Mouse (Mus musculus): ENCODE measurements around the gene Eef1b2.
"Not testable (repeated sequence)": the region's sequence is repeated elsewhere in the genome, so short reads cannot be mapped to it uniquely, and the experiment has no call there.

The Eef1b2 gene

GRCm38 (mm10) chr1:63176604-63177421, at the start of gene Eef1b2, which contains the start of gene Ndufs1:
Gene Eef1b2 (plus strand): TSS chr1:63176825.
Gene Ndufs1 (minus strand): TSS chr1:63176833.
- DNase-seq (ENCODE audit: low read depth, low spot score) = peak; percentile 99

GRCm38 (mm10) chr1:63129273-63129672, 47.4 kb upstream of the Eef1b2 start:
- DNase-seq (ENCODE audit: low read depth, low spot score) = no peak

GRCm38 (mm10) chr1:63129857-63130690, 46.6 kb upstream of the Eef1b2 start:
- no peak for DNase-seq (ENCODE audit: low read depth, low spot score)

- no peak for DNase-seq (ENCODE audit: low read depth, low spot score)
Observed at GRCm38 (mm10) chr1:63130883-63131282, 45.7 kb upstream of the Eef1b2 start.

GRCm38 (mm10) chr1:63131766-63132165, 44.9 kb upstream of the Eef1b2 start:
- DNase-seq (ENCODE audit: low read depth, low spot score) = no peak

GRCm38 (mm10) chr1:63134530-63134929, 42.1 kb upstream of the Eef1b2 start:
- DNase-seq (ENCODE audit: low read depth, low spot score) = no peak

GRCm38 (mm10) chr1:63137971-63138370, 38.7 kb upstream of the Eef1b2 start:
- DNase-seq (ENCODE audit: low read depth, low spot score) = no peak

- DNase-seq (ENCODE audit: low read depth, low spot score) = not testable (repeated sequence)
Observed at GRCm38 (mm10) chr1:63138586-63138985, 38.0 kb upstream of the Eef1b2 start.

GRCm38 (mm10) chr1:63140231-63140630, 36.4 kb upstream of the Eef1b2 start:
- no peak for DNase-seq (ENCODE audit: low read depth, low spot score)

- DNase-seq (ENCODE audit: low read depth, low spot score) = no peak
Observed at GRCm38 (mm10) chr1:63168638-63169037, 8.0 kb upstream of the Eef1b2 start.

GRCm38 (mm10) chr1:63175853-63176252, 772 bp upstream of the Eef1b2 start:
- DNase-seq (ENCODE audit: low read depth, low spot score) = no peak

GRCm38 (mm10) chr1:63176259-63176603, 394 bp upstream of the Eef1b2 start:
- DNase-seq (ENCODE audit: low read depth, low spot score) = no peak

GRCm38 (mm10) chr1:63178308-63178707, 1.7 kb downstream of the Eef1b2 start:
- no peak for DNase-seq (ENCODE audit: low read depth, low spot score)

GRCm38 (mm10) chr1:63180122-63180521, 3.5 kb downstream of the Eef1b2 start:
- DNase-seq (ENCODE audit: low read depth, low spot score) = no peak

GRCm38 (mm10) chr1:63180575-63180974, 4.0 kb downstream of the Eef1b2 start:
- not testable (repeated sequence) for DNase-seq (ENCODE audit: low read depth, low spot score)

- peak; percentile 92 for DNase-seq (ENCODE audit: low read depth, low spot score)
Observed at GRCm38 (mm10) chr1:63181019-63181418, 4.4 kb downstream of the Eef1b2 start.

GRCm38 (mm10) chr1:63181480-63181879, 4.9 kb downstream of the Eef1b2 start:
- no peak for DNase-seq (ENCODE audit: low read depth, low spot score)

- DNase-seq (ENCODE audit: low read depth, low spot score) = no peak
Observed at GRCm38 (mm10) chr1:63182212-63182611, 5.6 kb downstream of the Eef1b2 start.

GRCm38 (mm10) chr1:63182636-63183270, 6.1 kb downstream of the Eef1b2 start:
- DNase-seq (ENCODE audit: low read depth, low spot score) = no peak

GRCm38 (mm10) chr1:63185430-63185829, 8.8 kb downstream of the Eef1b2 start:
- DNase-seq (ENCODE audit: low read depth, low spot score) = not testable (repeated sequence)

GRCm38 (mm10) chr1:63188536-63188935, 11.9 kb downstream of the Eef1b2 start:
- no peak for DNase-seq (ENCODE audit: low read depth, low spot score)

GRCm38 (mm10) chr1:63190851-63191250, 14.2 kb downstream of the Eef1b2 start:
- no peak for DNase-seq (ENCODE audit: low read depth, low spot score)
